In the genomic region with DNA sequence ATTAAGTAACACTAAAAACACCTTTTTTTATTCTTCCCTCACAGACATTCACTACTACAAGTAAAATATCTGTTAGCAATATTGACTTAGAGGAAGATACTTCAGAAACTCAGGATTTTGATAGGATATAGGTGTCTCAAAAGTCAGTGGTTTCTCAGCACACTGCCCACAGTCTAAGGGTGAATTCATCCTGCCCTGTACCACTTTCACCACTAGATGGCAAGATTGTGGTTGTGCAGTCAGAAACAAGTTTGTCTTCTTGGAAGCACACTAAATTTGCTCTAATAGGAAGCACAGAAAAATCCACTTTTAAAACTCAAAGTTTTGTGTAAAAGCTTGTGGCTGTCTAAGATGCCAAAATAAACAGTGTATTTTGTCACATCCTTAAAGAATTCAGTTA, we compare ENCODE assay signal across 9 mouse cellular contexts. TPM values are rescaled to one million over a fixed set of nuclear protein-coding genes. Genes with fewer than 3 reads are reported as not detected.
DNase-seq lines count a peak whose midpoint lies in the region; ATAC-seq and TF ChIP-seq lines count a peak whose summit lies in the region.
"Had no signal": no experiment of that assay in that cellular context is flagged by ENCODE, and none has a peak within 500 bp of the region (broad histone marks: within the 10 kb centered on the region; RNA-seq: fewer than 3 reads in every experiment).

No protein-coding gene starts in this region.

- ATAC-seq in erythroid progenitor cell, adult 5-6 weeks (replicated peaks; ENCODE audit: low FRiP score, poor library complexity, severe bottlenecking), result 0 out of 2 replicates have a peak, but pooled peaks have one; percentile 63

- DNase-seq in gastrocnemius, adult 18-20 months (ENCODE audit: low spot score), result peak; percentile 5
- no peak for DNase-seq in gastrocnemius, postnatal 36 days
- peak; percentile 35 for DNase-seq in urinary bladder, postnatal 14 days (ENCODE audit: low spot score)
- DNase-seq in urinary bladder, postnatal 10 days (ENCODE audit: low spot score), result no peak
- DNase-seq in layer of hippocampus, adult 2 months (ENCODE audit: low spot score in 2 of 2), result peak; percentile 10 to 26
- peak; percentile 72 for DNase-seq in naive thymus-derived CD4-positive, alpha-beta T cell, adult 2 months (ENCODE audit: low read depth)
- DNase-seq in urinary bladder, postnatal 4 days (ENCODE audit: low spot score in 2 of 2), result no peak

- no peak overlapping the region for H3K4me3 ChIP-seq in layer of hippocampus, adult 2 months
- H3K4me3 ChIP-seq: limb, embryonic 12.5 days had no signal

- intact Hi-C loops in gastrocnemius, postnatal 36 days (cut with DNase I), result loop anchor here (10.0 kb wide), 1 partner anchor 48 kb away; no protein-coding TSS in a partner anchor

- no peak overlapping the region for H3K27ac ChIP-seq in layer of hippocampus, adult 2 months
- H3K27ac ChIP-seq: limb, embryonic 12.5 days had no signal

- peak; percentile 90 for TF ChIP-seq CTCF in layer of hippocampus, adult 2 months (conservative IDR thresholded peaks at IDR 0.05)

RNA-seq across cellular contexts. Expression of gene Zfp944, which starts 8.4 kb away (rescaled TPM):
- 1 to 10 TPM; 4.4 to 5.2 TPM for total RNA-seq in gastrocnemius, adult 18-20 months (2021)
- 1 to 10 TPM; 4.3 to 4.5 TPM for total RNA-seq in gastrocnemius, postnatal 36 days (2021)
- 3.6 and 14.7 TPM in 2 replicates for total RNA-seq in erythroid progenitor cell, adult 5-6 weeks (2015; ENCODE audit: low replicate concordance)
- 11.0 and 11.3 TPM in 2 replicates for total RNA-seq in erythroid progenitor cell, adult 5-6 weeks (2017; ENCODE audit: low replicate concordance)
- total RNA-seq in layer of hippocampus, adult 2 months (2021), result 10 to 100 TPM in 1 of 2 experiments, 1 to 10 TPM in 1; 9.8 to 10.3 TPM

RNA-seq across cellular contexts. Expression of gene Zfp758, which starts 8.5 kb away (rescaled TPM):
- total RNA-seq in gastrocnemius, adult 18-20 months (2021), result 1 to 10 TPM; 8.5 to 9.1 TPM
- total RNA-seq in gastrocnemius, postnatal 36 days (2021), result 1 to 10 TPM; 5.0 to 6.6 TPM
- 8.6 and 18.0 TPM in 2 replicates for total RNA-seq in erythroid progenitor cell, adult 5-6 weeks (2015; ENCODE audit: low replicate concordance)
- 7.1 and 9.5 TPM in 2 replicates for total RNA-seq in erythroid progenitor cell, adult 5-6 weeks (2017; ENCODE audit: low replicate concordance)
- total RNA-seq in layer of hippocampus, adult 2 months (2021), result 10 to 100 TPM; 11.5 to 12.1 TPM

RNA-seq across cellular contexts. Expression of gene CT030661.1, which starts 38.2 kb away (rescaled TPM):
- 10 to 100 TPM in 1 of 2 experiments, 1 to 10 TPM in 1; 9.8 to 10.7 TPM for total RNA-seq in gastrocnemius, adult 18-20 months (2021)
- total RNA-seq in gastrocnemius, postnatal 36 days (2021), result 1 to 10 TPM; 6.2 to 7.5 TPM
- total RNA-seq in erythroid progenitor cell, adult 5-6 weeks (2015; ENCODE audit: low replicate concordance), result 9.4 and 18.4 TPM in 2 replicates
- 2.3 and 3.2 TPM in 2 replicates for total RNA-seq in erythroid progenitor cell, adult 5-6 weeks (2017; ENCODE audit: low replicate concordance)
- 10 to 100 TPM; 11.4 to 12.0 TPM for total RNA-seq in layer of hippocampus, adult 2 months (2021)

Comparison
In these comparisons a context has a peak if more than half of its experiments do, and no peak if none do; other contexts are left out.
1. DNase-seq: peak in gastrocnemius, adult 18-20 months (single experiment), urinary bladder, postnatal 14 days (single experiment), layer of hippocampus, adult 2 months (2 of 2) and naive thymus-derived CD4-positive, alpha-beta T cell, adult 2 months (single experiment); none in gastrocnemius, postnatal 36 days (0 of 2), urinary bladder, postnatal 10 days (single experiment) and urinary bladder, postnatal 4 days (0 of 2).